Mouse (Mus musculus) gastrocnemius, adult 8-10 months (tissue): ENCODE data around the gene Tmem131. TPM values are rescaled to one million over a fixed set of nuclear protein-coding genes. Genes with fewer than 3 reads are reported as not detected.

Source experiments
- DNase-seq, 2 experiments: peaks; one replicate each; pipeline ENCODE4 v3.0.0; 2022; ENCODE audit warnings: low spot score in 2 of 2
- total RNA-seq, 4 experiments: library from RNA; stranded (reverse); gene quantifications; 2 replicates each; pipeline ENCODE4 v1.2.4; 2022

The Tmem131 gene
- total RNA-seq, 4 experiments from 2014 or later, result 22.6 to 28.6 (median 27.4) TPM

DNA sequence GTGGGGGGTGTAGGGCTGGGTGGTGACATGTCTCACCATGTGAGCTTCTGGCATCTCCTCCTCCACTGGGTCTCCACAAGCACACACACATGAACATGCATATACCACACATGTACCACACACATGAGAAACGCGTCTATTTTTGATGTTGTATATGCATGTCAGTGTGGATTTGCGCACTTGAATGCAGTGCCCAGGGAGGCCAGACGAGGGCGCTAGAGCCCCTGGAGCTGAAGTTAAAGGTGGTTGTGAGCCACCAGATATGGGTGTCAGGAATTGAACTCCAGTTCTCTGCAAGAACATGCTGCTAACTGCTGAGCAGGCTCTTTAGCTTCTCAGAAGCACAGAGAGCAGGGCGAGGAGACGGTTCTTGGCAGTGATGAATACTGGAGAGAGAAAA is 157.1 kb downstream of the Tmem131 start:
- no peak for DNase-seq

DNA sequence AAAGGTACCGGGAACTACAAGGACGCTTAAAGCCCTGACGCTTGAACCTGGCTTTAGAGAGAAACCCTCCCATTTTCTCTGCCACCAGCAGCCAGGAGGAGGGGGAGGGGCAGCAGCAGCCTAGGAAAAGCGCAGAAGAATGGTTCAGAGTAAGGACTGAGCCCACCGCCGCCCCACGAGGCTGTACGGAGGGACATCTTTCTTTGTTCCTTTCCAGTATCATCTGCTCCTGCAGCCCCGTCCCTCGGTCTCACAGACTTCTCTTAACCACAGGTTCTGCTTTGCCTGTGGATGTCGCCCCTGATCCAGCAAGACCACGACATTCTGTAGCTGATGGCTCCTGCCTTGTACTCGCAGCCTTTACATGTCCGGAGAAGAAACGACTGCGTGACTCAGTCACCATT is 158.2 kb downstream of the Tmem131 start:
- DNase-seq, result no peak

DNA sequence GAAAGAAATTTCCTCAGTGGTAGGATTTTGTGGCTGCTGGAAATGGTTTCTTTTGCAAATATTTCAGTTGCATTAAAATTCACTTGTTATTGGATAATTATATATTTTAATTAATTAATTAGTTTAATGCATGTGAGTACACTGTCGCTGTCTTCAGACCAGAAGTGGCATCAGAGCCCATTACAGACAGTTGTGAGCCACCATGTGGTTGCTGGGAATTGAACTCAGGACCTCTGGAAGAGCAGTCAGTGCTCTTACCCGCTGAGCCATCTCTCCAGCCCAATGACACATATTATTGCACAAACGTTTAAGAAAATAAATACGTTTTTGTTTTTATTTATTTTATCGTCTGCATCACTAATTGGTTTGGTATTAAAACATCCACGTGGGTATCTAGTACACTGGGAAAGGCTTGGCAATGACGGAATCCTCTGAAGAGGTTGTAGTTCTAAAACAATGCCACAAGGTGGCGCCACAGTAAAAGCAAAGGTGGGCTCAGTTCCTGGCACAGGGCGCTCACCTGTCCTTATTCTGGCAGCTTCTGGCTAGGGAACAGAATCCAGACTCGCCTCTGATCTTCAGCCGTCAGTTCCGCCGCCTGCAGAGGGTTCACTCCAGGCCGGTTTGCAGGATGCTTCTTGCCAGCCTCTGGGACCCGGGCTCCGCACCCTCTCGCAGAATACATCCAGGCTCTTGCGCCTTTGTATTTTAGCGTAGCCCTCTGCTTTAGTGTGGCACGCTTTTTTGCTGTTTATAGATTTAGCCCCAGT is 158.9 kb downstream of the Tmem131 start:
- DNase-seq, result peak; percentile 46 to 62

DNA sequence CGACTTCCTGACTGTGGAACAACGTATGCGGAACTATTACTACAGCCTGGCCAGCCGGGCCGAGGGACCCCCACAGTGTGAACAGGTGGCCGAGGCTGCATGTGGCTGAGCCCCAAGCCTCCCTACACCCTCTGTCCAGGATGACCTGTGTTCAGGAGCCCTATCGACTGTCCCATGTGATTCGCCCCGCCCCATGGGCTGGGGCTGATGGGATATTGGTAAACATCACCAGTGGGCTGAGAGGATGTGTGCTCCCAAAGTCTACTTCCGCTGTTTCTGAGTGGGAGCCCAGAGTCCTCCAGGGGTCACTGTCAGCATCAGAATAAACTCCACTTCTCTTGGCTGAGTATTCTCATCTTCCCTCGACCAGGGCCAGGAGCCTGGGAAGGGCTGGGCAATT is 161.0 kb downstream of the Tmem131 start:
- no peak for DNase-seq

DNA sequence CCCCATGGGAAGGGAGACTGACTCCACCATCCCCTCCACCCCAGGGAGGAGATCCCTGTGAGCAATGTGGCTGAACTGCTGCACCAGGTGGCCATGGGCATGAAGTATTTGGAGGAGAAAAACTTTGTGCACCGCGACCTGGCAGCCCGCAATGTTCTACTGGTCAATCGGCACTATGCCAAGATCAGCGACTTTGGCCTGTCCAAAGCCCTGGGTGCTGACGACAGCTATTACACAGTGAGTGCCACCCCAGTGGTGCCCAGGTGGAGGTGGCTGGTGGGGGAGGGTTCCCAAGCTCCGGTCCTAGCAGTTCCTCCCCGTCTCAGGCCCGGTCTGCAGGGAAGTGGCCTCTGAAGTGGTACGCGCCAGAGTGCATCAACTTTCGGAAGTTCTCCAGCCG is 162.7 kb downstream of the Tmem131 start:
- DNase-seq, result no peak

DNA sequence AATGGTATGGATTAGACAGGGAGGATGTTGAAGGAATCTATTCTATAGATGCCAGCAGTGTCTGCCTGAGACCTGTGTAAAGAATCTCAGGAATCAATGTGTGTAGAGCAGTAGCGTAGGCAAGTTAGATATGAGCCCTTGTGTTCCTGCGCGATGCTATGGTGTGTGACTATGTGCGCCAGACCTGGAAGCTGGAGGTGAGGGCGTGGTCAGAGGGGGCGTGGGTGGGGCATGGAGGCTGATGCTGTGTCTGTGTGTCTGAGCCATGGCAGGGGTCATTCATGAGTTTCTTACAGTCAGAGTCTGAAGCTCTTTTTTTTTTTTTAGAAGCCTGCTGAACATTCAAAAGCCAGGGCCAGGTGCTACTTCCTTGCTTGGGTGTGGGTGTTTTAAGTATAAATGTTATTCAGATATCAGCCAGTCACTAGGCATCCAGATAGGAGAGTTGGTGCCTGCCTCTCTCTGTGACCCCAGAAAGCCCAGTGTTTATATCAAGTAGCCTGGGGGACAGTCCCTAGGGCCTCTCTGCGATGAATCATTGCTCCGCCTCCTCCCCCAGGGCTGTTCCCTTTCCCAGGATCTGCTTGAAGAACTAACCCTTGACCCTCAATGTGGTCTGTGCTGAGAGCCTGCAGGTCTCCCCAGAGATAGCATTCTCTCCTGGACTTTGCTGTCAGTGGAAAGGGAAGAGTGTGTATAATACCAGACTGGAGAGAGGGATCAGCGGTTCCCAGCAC is 171.1 kb downstream of the Tmem131 start:
- no peak for DNase-seq

DNA sequence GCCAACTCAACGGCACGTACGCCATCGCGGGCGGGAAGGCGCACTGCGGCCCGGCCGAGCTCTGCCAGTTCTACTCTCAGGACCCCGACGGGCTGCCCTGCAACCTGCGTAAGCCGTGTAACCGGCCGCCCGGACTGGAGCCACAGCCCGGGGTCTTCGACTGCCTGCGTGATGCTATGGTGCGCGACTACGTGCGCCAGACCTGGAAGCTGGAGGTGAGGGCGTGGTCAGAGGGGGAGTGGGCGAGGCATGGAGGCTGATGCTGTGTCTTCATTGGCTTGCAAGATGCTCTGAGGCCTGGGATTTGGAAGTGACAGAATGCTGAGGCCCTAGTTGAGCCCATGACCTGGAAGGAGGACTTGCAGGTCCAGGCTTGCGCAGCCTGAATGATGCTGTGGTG is 172.5 kb downstream of the Tmem131 start:
- no peak for DNase-seq

DNA sequence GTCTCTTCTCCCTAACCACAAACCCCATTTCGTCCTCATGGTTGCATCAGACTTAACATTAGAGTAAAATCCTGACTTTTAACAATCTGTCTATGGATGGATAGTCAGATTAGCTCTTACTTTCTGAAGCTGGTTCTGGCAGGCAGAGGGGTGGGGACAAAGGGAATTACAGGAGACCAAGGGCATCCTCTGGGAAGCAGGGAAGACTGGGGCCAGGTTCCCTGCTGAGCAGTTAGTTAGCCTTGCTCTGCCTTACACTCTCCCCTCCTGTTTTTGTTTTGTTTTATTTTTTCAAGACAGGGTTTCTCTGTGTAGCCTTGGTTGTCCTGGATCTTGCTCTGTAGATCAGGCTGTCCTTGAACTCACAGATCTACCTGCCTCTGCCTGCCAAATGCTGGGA is 173.5 kb downstream of the Tmem131 start:
- DNase-seq, result no peak

DNA sequence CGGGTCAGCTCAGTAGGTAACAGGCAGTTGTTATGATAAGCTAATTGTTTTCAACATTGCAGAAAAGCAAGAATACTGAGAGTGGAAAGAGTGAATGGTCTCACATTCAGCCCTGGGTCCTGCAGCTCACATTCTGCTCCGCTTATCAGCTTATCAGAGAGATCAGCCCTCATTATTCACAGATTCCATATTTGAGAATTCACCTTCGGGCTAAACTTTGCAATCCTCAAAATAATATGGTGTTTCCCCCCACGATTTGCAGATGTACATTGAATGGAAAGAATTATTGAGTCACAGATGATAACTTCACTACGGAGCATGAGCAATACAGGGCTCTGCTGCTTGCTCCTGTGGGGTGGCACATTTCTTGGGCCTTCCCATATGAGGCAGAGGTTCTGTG is 174.7 kb downstream of the Tmem131 start:
- no peak for DNase-seq

DNA sequence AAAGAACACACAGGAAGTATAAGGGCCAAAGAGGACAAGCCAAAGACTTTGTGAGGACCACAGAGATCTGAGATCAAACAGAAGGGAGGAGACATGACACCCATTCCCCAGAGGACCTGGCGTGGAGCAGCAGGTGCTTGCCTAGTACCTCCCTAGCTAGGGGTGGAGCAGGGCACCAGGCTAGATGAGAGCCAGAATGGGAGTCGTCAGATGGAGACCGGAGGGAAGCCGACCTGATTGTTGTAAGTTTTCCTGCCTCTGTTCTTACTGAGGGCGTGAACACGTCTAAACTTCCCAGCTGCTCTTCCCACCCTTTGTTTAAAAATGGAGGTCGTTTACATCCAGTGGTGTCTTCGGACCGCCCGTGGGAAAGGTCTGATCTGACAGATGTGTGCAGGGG is 176.1 kb downstream of the Tmem131 start:
- no peak for DNase-seq

DNA sequence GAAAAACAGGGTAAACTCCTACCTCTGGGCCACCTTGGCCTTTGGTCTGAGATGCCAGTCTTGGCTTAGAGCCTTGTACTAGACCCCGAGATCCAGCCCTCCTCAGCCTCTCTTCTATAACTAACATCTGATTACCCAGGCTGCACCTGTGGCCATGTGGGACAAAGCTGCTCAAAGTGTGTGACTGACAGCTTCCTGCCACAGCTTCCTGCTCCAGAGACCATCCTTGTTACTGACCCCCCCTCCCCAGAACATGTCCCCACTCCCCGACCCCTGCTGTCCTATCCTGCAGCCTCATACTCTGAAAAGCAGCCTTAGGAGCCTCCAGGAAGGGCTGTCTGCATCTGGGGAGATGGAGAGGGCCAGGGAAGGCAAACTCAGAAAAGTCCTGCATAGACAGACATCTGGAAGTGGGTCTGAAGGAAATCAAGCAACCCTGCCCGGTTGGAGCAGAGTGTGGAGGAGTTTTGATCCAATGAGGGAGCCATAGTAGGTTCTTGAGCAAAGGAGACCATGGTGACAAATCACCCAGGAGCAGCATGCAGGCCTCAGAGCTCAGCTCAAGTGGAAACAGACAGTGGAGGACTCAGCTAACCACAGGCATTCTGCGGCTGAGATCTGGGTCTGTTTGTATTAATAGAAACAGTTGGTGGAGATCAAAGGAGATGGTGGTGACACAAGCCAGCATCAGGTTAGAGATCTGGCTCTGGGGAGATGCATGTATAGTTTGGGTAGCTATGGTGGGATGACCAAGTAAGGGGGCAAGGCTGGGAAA is 176.8 kb downstream of the Tmem131 start:
- no peak for DNase-seq

DNA sequence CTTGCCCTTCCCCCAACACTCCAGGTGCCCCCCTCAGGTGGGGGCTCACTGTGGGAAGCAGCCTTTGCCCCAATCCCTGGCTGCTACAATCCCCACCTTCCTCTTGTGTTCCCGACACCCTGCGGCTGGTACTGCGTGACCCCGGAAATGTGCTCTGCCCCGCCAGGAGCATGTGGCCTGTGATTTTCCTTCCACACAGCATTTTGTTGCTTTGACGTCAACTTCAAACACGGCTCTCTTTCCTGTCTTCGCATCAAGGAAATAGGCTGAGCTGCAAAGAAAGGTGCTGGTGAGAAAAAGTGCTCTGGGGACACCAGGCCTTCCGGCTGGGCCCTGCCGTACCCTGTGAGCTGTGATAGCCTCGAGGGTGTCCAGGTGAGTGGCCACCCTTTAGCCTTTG is 181.9 kb downstream of the Tmem131 start, which contains the start of gene Zap70:
Gene Zap70 (plus strand): TSS at position 231 of the 400 bp plus-strand sequence.
- DNase-seq, result no peak

DNA sequence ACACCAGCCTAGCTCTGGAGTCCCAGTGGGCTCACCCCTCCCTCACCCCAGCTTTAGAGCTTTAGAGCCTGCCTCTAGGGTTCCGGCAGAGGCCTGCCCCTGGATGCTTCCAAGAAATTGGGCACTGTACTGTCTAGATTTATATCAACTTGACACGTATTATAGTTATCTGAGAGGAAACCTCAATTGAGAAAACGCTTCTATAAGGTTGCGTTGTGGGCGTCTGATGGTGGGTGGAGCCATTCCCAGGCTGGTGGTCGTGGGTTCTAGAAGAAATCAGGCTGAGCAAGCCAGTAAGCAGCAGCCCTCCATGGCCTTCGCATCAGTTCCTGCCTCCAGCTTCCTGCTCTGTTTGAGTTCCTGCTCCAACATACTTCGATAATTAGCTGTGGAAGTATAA is 182.4 kb downstream of the Tmem131 start:
- no peak for DNase-seq

DNA sequence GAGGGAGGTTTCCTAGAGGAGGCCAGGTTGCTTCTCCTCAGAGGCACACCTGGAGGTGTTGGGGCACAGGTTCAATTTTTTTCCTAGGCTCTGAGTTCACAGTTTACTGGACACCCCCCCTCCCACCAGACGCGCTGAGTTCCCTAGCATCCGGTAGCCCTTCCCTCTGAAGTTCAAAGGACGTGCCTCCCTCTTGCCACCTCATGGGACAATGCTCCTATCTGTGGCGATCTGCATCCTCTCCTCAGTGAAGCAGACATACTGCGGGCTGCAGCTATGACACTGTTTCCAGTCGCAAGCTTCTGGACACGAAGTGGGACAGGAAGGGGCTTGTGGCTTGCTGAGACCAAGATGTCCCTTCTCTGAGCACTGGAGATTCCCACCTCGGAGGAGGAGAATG is 183.1 kb downstream of the Tmem131 start:
- DNase-seq, result no peak

DNA sequence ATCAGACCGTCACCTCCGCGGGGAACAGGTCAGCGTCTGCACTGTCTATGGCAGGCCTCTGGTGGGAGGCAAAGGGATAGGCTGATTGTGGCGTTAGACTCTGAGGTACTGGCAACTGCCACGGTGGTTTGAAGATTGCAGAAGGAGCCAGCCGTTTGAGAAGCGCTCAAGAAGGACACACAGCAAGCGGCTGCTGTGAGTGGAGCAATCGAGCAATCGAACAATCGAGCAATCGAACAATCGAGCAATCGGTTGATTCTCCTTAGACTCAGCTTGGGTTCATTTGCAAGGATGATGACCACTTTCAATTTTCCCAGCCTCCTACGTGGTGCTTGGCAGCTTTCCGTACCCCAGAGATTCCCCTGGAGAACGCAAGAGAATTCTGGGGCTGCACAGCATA is 184.4 kb downstream of the Tmem131 start:
- DNase-seq, result no peak

DNA sequence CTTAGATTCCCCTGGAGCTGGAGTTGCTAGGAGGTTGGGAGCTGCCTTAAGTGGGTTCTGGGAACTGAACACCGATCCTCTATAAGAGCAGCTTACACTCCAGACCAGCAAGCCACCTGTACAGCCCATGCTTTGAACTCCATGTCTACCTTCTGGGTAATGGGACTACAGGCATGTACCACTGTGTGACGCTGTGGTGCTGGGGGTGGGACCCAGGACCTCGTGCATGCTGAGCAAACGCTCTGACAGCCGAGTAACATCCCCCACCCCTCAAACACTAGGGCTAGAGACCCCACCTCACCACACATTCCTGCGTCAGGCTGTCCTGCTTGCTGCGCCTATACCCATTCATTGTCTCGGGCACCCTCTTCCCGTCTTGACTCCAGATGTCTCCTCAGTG is 184.9 kb downstream of the Tmem131 start:
- no peak for DNase-seq

DNA sequence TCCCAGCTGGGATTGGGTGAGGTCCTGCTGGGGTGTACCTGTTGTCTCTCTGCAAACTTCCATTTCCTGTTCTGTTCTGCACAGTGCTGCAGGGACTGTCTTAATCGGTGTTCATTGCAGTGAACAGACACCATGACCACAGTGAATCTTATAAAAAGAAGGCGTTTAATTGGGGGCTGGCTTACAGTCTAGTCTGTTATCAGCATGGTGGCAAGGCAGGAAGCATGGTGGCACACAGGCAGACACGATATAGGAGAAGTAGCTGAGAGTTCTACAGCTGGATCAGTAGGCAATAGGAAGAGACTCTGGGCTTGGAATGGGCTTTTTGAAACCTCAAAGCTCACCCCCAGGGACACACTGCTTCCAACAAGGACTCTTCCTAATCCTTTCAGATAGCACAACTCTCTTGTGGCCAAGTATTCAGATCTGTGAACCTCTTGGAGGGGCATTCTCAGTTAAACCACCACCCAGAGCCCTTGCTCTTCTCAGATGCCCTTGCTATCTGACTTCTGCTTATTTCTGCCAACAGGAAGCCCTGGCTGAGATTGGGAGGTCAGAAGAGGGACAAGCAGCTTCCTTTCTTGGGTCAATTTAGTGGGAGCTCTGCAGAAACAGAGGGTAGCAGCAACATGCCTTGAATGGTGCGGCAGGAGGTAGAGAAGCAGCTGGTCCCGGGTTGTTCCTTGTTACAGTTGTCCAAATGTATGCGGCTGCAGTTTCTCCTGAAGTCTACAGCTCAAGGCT is 189.4 kb downstream of the Tmem131 start:
- DNase-seq, result no peak

DNA sequence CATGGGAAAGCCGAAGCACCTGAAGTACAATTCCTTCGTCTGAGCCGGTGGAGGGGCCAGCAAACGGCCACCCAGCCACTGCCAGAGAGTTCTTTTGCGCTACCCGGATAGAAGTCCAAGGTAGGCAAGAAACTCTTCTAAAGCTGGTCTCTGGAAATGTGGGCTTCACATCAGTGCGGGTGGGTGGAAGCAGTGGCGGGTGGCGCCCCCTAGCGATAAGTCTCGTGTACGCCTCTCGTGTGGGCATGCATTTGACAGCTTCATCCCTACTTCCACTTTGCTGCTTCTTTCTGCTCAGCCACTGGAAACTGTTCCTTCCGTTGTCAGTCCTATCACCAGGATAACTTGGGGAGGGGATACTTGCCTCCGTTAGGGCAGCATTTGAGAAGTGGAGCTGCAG is 197.0 kb downstream of the Tmem131 start:
- DNase-seq, result no peak

DNA sequence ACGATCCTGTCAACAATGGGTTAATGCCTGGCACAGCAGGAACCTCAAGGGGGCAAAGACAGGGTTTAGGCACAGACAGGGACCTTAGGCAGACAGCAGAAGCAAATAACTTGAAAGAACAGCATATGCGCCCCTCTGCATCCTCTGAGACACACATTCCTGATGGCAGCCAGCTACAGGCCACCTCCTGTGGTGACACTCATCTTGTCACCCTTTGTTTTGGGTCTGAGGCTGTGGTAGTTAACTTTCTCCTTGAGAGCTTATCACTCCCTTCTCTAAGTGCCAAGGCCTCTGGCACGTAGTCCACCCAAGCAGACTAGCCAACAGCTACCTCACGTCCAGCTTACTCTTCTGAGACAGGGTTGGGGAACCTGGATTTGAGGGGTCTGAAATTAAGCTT is 197.8 kb downstream of the Tmem131 start:
- DNase-seq, result no peak

DNA sequence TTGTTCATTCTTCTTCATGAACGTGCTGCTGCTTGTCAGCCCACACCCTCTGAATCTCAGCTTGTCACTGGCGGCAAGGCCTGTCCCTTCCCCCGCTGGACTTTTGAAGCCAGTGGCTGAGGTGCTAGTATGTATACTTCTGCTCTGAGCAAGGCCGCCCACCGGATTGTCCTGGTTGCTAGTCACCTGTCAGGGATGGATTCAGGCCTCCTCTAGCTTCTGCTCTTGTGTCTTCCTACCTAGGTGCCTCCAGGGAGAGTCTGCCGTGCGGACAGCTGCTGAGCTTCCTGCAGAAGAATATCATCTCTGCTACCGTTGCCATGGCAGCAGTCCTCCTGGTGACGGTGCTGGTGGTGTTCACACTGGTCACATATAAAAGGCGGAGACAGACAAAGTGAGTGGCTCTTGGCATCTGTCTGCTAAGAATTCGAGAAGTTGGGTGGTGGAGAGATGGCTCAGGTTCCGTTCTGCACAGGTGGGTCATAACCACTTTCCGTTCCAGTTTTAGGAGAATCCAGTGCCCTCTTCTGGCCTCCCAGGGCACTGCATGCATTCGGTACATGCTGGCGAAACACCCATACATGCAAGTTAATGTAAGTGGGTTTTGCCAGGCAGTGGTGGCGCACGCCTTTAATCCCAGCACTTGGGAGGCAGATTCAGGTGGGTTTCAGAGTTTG is 199.1 kb downstream of the Tmem131 start:
- DNase-seq, result peak; percentile 42 to 49

DNA sequence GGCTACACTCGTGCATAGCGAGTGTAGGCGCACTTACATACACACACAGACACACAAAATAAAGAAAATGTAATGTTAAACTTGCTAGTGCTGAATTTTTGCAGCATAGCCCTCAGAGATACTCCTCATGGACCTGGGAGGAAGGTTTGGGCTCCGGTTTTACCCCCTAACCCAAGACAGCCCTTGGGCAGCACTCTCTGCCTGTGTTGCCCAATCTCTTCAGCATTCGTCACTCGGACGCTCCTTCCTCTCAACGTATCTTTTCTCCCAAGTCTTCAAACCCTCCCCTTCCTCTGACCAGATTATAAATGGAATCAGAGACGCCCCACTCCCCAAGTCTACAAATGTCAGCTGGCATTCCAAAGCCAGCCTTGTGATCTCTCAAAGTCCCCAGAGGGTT is 200.4 kb downstream of the Tmem131 start:
- no peak for DNase-seq
